Mouse (Mus musculus) lung, embryonic 16.5 days (tissue): ENCODE results near the gene Hat1. TPM values are rescaled to one million over a fixed set of nuclear protein-coding genes. Genes with fewer than 3 reads are reported as not detected.

Source experiments
- ATAC-seq: fragments of 200-750 bp; cut with Nextera tagmentation; 2 replicates; pipeline ENCODE4 v1.8.0; 2017; ENCODE audit warnings: low read depth, mild to moderate bottlenecking, moderate library complexity
- H3K27ac ChIP-seq: fragments of 300-500 bp; sonication (generic); 2 replicates; pipeline ENCODE4 v1.5.1; 2014; ENCODE audit warnings: mild to moderate bottlenecking, control low read depth, low read length
- H3K27me3 ChIP-seq: fragments of 300-500 bp; sonication (generic); 2 replicates; pipeline ENCODE4 v1.6.1; 2014; ENCODE audit warnings: low read depth, low read length, mixed read lengths; ENCODE audit not compliant: control insufficient read depth, insufficient read depth
- H3K36me3 ChIP-seq: fragments of 300-500 bp; sonication (generic); 2 replicates; pipeline ENCODE4 v1.6.1; 2014; ENCODE audit warnings: low read length; ENCODE audit not compliant: control insufficient read depth, insufficient read depth
- H3K4me1 ChIP-seq: fragments of 300-500 bp; sonication (generic); replicated peaks from 2 replicates; pipeline ENCODE4 v1.6.1; 2014; ENCODE audit warnings: low read length, mixed read lengths; ENCODE audit not compliant: control insufficient read depth, insufficient read depth
- H3K4me2 ChIP-seq: fragments of 300-500 bp; sonication (generic); 2 replicates; pipeline ENCODE4 v1.6.1; 2014; ENCODE audit warnings: low read depth, low read length, control low read depth
- H3K4me3 ChIP-seq: fragments of 300-500 bp; sonication (generic); 2 replicates; pipeline ENCODE4 v1.5.1; 2014; ENCODE audit warnings: mild to moderate bottlenecking, low read length, control low read depth
- H3K9ac ChIP-seq: fragments of 300-500 bp; sonication (generic); 2 replicates; pipeline ENCODE4 v1.6.1; 2014; ENCODE audit warnings: low read length, control low read depth
- H3K9me3 ChIP-seq: fragments of 300-500 bp; sonication (generic); 2 replicates; pipeline ENCODE4 v1.6.1; 2016; ENCODE audit warnings: low read length; ENCODE audit not compliant: control insufficient read depth
- WGBS: fragments of 180-500 bp; shearing (Covaris S2); extraction: QIAGEN DNeasy Blood & Tissue Kit; methylation state at CpG from one replicate; pipeline ENCODE4 v1.1.7; 2014; 5-methylcytosine and 5-hydroxymethylcytosine counted together
- polyA plus RNA-seq: library from polyadenylated mRNA; unstranded; fragments of >200 nt; fragmentation: Nextera tagmentation; extraction: Ambion mirVana; gene quantifications from 2 replicates; pipeline ENCODE4 v1.2.1, GENCODE M21; 2015

Hat1 gene
- polyA plus RNA-seq, 1 experiment from 2014 or later = 127 TPM

GRCm38 (mm10) chr2:71418760-71419280, 30.1 kb downstream of the Hat1 start:
- no peaks in the 10 kb centered on the region for H3K9me3 ChIP-seq
- 76% methylated on average over 3 of the region's 3 CpGs for WGBS
- H3K4me2 ChIP-seq = no peak overlapping the region
- H3K4me3 ChIP-seq = no peak overlapping the region
- H3K27ac ChIP-seq = no peak overlapping the region
- no peaks in the 10 kb centered on the region for H3K4me1 ChIP-seq
- ATAC-seq = no peak
- H3K27me3 ChIP-seq = no peaks in the 10 kb centered on the region
- no peak overlapping the region for H3K9ac ChIP-seq
- peaks cover 8% of the 10 kb centered on the region for H3K36me3 ChIP-seq

- Histone ChIP-seq H3K36me3 (peaks cover 11% of the 10 kb centered on the region), H3K4me2 (no peak overlapping the region), H3K9me3 (no peaks in the 10 kb centered on the region), H3K27me3 (no peaks in the 10 kb centered on the region), H3K9ac (no peak overlapping the region), H3K27ac (no peak overlapping the region), H3K4me1 (no peaks in the 10 kb centered on the region), H3K4me3 (no peak overlapping the region)
- no peak for ATAC-seq
- 88% methylated on average over 3 of the region's 3 CpGs for WGBS
These were observed 30.6 kb downstream of the Hat1 start for GRCm38 (mm10) chr2:71419408-71419807.

GRCm38 (mm10) chr2:71420895-71421425, 32.2 kb downstream of the Hat1 start:
- Histone ChIP-seq H3K9ac (no peak overlapping the region), H3K4me3 (no peak overlapping the region), H3K27me3 (no peaks in the 10 kb centered on the region), H3K4me2 (no peak overlapping the region), H3K36me3 (peaks cover 14% of the 10 kb centered on the region), H3K9me3 (no peaks in the 10 kb centered on the region), H3K27ac (no peak overlapping the region), H3K4me1 (no peaks in the 10 kb centered on the region)
- 94% methylated on average over 9 of the region's 9 CpGs for WGBS
- no peak for ATAC-seq

GRCm38 (mm10) chr2:71424545-71424944, 35.8 kb downstream of the Hat1 start:
- H3K27ac ChIP-seq = no peak overlapping the region
- no peaks in the 10 kb centered on the region for H3K4me1 ChIP-seq
- no peaks in the 10 kb centered on the region for H3K27me3 ChIP-seq
- H3K9ac ChIP-seq = no peak overlapping the region
- no peaks in the 10 kb centered on the region for H3K9me3 ChIP-seq
- H3K4me2 ChIP-seq = no peak overlapping the region
- WGBS = 80% methylated on average over 4 of the region's 4 CpGs
- H3K4me3 ChIP-seq = no peak overlapping the region
- ATAC-seq = no peak
- H3K36me3 ChIP-seq = peaks cover 20% of the 10 kb centered on the region

- peaks cover 29% of the 10 kb centered on the region for H3K36me3 ChIP-seq
- no peaks in the 10 kb centered on the region for H3K9me3 ChIP-seq
- no peak overlapping the region for H3K9ac ChIP-seq
- no peaks in the 10 kb centered on the region for H3K4me1 ChIP-seq
- no peaks in the 10 kb centered on the region for H3K27me3 ChIP-seq
- ATAC-seq = no peak
- no peak overlapping the region for H3K4me3 ChIP-seq
- H3K4me2 ChIP-seq = no peak overlapping the region
- WGBS = 90% methylated on average over 3 of the region's 4 CpGs
- H3K27ac ChIP-seq = no peak overlapping the region
These were observed 46.7 kb downstream of the Hat1 start for GRCm38 (mm10) chr2:71435440-71435839.

GRCm38 (mm10) chr2:71443376-71443775, 54.6 kb downstream of the Hat1 start:
- Histone ChIP-seq H3K36me3 (peaks cover 10% of the 10 kb centered on the region), H3K4me1 (no peaks in the 10 kb centered on the region)

GRCm38 (mm10) chr2:71445536-71446196, 56.9 kb downstream of the Hat1 start:
- WGBS = 51% methylated on average over 17 of the region's 17 CpGs
- Histone ChIP-seq H3K4me1 (no peaks in the 10 kb centered on the region), H3K9ac (no peak overlapping the region), H3K36me3 (peaks cover 3% of the 10 kb centered on the region), H3K4me2 (no peak overlapping the region), H3K27ac (no peak overlapping the region), H3K9me3 (no peaks in the 10 kb centered on the region), H3K27me3 (no peaks in the 10 kb centered on the region), H3K4me3 (no peak overlapping the region)
- ATAC-seq = no peak

More at GRCm38 (mm10) chr2:71443376-71443775, 54.6 kb downstream of the Hat1 start:
- H3K27ac ChIP-seq = no peak overlapping the region
- ATAC-seq = no peak
- WGBS = 24% methylated on average over 2 of the region's 2 CpGs
- no peak overlapping the region for H3K4me3 ChIP-seq
- H3K27me3 ChIP-seq = no peaks in the 10 kb centered on the region
- no peak overlapping the region for H3K4me2 ChIP-seq
- no peaks in the 10 kb centered on the region for H3K9me3 ChIP-seq
- H3K9ac ChIP-seq = no peak overlapping the region

GRCm38 (mm10) chr2:71449604-71450003, 60.8 kb downstream of the Hat1 start:
- Histone ChIP-seq H3K4me3 (no peak overlapping the region), H3K27ac (no peak overlapping the region), H3K4me1 (peaks cover 2% of the 10 kb centered on the region; the same call in 1 of the 2 replicates), H3K27me3 (no peaks in the 10 kb centered on the region; the same call in 1 of the 2 replicates), H3K4me2 (no peak overlapping the region), H3K36me3 (no peaks in the 10 kb centered on the region), H3K9ac (no peak overlapping the region), H3K9me3 (no peaks in the 10 kb centered on the region)
- no peak for ATAC-seq
- WGBS = 7% methylated on average over 2 of the region's 2 CpGs

GRCm38 (mm10) chr2:71451761-71452160, 63.0 kb downstream of the Hat1 start:
- Histone ChIP-seq H3K4me2 (no peak overlapping the region), H3K9me3 (no peaks in the 10 kb centered on the region), H3K36me3 (no peaks in the 10 kb centered on the region), H3K4me3 (no peak overlapping the region), H3K9ac (no peak overlapping the region), H3K4me1 (peaks cover 2% of the 10 kb centered on the region; the same call in 1 of the 2 replicates), H3K27ac (no peak overlapping the region), H3K27me3 (no peaks in the 10 kb centered on the region; the same call in 1 of the 2 replicates)
- ATAC-seq = no peak
- 61% methylated on average over 5 of the region's 5 CpGs for WGBS
